Mouse (Mus musculus) gastrocnemius, postnatal 10 days (tissue): ENCODE results near the gene Cgref1. TPM values are rescaled to one million over a fixed set of nuclear protein-coding genes. Genes with fewer than 3 reads are reported as not detected.

ENCODE experiments used
- DNase-seq: peaks from one replicate; pipeline ENCODE4 v3.0.0; 2021; ENCODE audit warnings: mixed read lengths
- total RNA-seq, 2 experiments: library from RNA; stranded (reverse); gene quantifications; 2 replicates each; pipeline ENCODE4 v1.2.3; 2021

The Cgref1 gene
- total RNA-seq, 2 experiments from 2014 or later: 8.5 to 15.3 TPM

DNA sequence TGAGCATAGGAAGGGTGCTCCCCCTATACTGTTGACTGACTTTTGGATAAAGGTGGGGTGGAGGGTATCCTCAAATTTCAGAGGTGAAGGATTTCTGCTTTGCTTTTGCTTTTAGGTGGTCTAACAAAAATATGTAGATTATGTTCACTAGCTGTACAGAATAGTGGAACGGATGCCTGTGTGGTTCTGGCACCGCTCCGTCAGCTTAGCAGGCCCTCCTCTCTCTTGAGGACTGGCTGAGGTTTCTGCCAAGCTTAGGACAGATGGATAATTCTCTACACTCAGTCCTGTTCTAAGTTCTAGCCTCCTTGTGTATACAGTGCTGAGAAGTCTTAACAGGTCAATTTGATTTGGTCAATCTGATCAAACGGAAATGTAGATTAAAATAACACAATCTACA, 5.1 kb upstream of the Cgref1 start:
- DNase-seq: no peak

DNA sequence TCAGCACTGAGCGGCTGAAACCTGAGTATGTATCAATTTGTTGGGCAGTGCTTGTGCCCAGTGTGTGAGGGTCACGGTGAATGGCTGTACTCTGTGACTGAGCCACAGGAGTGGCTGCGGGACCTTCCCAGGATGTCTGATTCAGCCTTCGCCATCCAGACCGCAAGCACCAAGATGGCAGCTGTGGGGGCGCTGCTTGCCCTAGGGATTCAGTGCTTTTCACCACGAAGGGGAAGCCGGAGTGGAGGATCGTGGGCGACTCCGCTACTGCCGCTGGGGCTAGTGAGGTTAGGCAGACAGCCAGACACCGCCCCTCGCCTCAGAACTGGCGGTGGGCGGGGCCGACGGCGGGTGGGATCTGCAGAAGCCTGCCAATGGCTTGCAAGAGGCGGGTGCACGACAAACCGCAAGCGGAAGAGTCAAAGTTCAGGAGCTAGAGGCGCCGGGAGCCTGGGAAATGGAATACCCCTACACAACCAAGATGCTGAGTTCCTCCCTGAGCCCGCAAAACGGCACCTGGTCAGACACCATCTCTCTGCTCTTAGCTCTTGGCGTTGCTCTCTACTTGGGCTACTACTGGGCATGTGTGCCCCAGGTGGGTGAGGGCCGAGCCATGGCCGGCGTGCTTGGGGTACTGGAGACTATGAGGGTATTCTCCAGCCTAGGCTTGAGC, 4.4 kb upstream of the Cgref1 start:
- peak; percentile 90 for DNase-seq

DNA sequence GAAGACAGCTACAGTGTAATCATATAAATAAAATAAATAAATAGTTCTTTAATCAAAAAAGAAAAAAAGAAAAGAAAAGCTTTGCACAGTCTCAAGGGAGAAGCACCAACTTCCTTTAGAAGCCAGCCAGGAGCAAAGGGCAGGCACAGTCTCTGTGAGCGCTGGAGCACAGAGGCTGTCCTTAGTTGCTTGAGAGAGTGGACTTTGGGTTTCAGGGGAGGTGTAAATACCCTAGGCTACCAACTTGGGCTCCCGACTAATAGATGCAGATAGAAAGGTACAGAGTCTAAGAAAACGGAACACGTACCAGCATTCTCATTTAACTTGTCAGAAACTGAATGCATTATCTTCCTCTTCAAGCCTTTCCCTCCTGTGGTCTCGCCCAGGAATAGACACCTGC, 3.2 kb upstream of the Cgref1 start:
- no peak for DNase-seq

DNA sequence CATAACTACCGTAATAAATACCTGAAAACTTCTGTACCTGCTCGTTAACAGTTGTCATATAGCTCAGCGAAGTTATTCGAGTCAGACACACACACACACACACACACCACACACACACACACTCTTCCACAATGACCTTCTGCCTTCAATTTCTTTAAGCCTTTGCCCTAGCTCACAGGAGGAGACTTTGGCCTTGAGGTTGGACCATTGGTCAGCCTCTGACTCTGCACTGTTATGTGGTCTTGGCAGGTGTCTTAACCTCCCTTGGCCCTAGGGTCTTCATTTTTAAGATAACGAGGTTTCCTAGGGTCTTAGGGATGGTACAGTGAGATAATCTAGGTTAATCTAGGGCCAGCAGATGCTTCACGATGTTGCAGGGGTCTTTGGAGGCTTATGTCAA, 1.0 kb downstream of the Cgref1 start:
- DNase-seq: no peak

DNA sequence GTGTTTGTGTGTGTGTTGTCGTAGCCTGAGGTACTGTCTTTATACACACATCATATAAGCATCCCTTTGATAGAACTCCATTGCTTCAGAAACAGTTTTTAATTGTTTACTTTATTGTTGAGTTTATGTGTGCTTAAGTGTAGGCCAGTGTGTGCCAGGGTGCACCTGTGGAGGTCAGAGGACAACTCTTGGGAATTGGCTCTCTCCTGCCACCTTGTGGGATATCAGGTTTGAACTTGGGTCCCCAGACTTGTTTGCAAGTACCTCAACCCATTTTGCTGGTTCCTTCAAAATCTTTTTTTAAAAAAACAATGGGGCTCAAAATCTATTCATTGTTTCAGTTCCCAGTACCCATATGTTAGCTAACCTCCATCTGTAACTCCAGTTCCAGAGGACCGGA, 2.4 kb downstream of the Cgref1 start:
- DNase-seq: no peak

DNA sequence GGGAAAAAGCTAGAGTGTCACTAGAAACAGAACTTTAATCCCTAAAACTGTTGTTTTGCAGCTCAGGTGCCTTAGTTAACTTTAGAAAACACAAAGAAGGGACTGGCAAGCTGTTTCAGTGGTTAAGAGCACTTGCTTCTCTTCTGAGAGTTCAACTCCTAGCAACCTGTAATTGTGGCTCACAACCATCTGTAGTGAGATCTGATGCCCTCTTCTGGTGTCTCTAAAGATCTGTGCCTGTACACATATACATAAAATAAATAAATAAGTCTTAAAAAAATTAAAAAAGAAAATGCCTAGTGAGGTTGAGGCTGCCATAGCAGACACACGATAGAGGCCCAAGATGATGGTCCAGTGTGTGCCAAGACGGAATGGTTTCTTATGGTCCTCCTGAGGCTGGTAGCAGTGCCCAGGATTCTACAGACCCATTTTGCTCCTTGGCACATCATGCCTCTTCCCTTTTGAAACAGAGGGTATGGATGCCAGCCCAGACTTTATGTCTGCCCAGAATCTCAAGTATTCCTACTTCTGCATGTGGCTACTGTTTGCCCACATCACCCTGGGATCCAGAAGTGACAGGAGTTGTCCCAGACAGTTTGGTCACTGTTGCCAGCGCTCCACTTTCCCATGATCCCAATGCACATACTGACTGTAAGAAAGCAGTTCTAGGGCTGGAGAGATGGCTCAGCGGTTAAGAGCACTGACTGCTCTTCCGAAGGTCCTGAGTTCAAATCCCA, 10.5 kb downstream of the Cgref1 start:
- no peak for DNase-seq

DNA sequence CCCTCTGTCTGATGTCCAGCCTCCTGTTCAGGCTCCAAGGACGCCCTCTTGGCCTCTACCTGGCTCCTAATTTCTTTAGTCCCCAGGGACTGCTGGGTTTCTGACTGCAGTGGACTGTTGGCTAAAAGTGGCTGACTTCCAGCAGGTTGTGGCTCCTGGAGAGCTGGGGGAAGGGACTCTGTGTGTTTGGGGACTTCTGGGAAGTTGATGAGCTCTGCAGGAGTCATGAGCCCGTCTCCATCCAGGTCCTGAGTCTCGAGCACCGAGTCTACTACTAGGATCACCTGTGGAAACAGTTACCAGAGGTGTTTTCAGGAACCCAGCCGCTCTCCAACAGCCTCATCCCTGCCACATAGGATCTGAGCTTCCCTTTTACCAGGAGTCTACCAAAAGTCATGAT, 11.7 kb downstream of the Cgref1 start:
- no peak for DNase-seq

DNA sequence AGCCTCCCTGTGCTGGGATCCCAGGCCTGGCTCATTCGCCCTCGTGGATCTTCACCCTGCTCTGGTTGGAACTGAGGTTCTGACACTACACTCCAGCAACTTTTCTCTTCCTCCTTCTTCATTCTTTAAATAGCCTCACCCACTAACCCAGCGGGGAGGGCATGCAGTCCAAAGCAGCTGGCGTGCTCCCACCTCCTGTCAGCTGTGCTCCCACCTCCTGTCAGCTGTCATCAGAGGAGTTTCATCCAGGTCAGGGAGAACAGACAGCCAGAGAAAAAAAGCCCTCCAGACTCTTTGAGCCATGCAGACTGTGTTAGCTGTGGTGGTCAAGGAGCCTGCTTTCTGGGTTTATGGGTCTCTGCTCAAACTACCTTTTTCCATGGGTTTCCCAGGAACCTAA, 14.0 kb downstream of the Cgref1 start:
- peak; percentile 48 for DNase-seq

DNA sequence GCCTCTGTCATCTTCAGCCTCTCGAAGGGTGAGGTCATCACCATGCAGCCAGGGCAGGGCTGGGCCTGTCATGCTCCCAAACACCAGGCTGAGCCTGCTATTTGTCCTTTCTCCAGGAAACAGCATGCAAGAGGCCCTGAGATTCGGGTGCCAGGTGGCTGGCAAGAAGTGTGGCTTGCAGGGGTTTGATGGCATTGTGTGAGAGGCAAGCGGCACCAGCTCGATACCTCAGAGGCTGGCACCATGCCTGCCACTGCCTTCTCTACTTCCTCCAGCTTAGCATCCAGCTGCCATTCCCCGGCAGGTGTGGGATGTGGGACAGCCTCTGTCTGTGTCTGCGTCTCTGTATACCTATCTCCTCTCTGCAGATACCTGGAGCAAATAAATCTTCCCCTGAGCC, 14.5 kb downstream of the Cgref1 start:
- no peak for DNase-seq

DNA sequence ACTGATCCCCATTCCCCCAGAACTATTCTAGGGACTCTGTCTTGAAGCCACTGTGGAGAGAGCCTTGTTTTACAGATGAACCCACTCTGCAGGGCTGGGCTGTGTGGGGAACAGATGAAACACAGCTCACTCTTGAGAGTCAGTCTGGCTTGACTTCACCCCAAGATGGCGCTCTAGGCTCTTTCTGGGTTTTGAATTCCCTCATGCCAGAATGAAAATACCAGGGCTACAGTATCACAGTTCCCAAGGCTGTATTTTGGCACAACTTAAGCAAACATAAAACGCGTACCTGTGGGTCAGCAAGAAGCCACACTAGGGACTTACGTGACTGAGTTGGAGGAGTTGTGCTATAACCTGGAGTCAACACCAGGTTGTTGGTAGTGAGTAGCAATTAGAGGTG, 15.3 kb downstream of the Cgref1 start:
- DNase-seq: peak; percentile 78

DNA sequence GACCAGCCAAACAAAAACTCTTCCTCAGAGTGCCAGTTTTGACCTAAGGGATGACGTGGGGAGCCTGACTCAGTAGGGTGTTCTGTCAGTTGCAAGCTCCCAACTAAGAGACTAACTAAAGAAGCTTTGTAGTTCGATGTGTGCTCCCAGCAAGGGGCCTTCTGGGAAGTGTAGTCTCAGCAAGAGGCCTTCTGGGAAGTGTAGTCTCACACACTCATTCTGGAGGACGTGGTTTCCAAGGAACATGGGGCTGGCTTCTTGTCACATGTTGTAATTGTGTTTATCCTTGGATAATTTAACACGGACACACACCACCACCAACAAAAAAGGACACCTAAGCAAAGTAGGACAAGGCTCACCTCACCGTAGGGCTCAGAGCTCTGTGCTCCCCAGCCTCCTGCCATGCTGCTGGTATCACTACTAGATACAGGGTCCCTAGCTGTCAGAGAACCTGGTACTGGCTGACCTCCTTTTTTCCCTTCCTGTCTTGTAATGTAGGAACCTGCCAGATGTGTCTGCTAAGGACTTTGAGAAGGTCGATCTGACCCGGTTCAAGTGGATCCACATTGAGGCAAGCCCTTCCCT, 17.4 kb downstream of the Cgref1 start:
- no peak for DNase-seq

DNA sequence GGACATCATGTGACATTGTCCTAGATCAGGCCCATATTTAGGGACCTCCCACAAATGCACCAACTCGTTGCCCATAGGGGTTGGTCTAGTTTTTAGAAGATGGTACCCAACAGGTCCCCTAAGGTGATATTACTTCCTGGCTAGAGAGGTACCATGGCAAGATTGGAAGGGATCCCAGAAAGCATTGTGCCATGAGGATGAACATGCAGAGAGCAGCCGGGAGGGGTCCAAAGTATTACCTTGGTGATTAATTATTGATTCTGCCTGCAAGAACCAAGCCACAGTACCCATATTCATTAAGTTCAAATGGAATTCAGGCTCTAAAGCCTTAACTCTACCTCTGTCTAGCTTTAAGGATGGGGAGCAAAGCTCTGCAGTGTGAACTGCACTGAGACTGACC, 19.3 kb downstream of the Cgref1 start:
- no peak for DNase-seq

DNA sequence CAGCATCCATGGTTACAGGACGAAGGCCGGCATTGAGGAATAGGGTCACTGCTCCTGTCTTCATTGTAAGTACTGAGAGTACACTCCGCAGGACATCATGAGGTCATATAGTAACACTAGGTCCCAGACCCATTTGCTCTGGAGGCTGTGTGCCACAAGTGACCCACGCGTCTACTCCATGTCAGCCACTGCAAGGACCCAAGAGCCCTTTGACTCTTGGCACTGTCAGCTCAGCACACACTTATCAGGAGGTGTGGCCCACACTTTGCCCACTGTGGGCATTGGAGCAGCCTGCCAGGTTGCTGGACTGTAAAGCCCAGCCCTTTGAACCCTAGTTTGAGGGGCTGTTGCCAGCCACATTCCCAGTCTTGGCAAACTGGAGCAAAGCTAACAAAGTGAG, 20.2 kb downstream of the Cgref1 start:
- DNase-seq: no peak

DNA sequence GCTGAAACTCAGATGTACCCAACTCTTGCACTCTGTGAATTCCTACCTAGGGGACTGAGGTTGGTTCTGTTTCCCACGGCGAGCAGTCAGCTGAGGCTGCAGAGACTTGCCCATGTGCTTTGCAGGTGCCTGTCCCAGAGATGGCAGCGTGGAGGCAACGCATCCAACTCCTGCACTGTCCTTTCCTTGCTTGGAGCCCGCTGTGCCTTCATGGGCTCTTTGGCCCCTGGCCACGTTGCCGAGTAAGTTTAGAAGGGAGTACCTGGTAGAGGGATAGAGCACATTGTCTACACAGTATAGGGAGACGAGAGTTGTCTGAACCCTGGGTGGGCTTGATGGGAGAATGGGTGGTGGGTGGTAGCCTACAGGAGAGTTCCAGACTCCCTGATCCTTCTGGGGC, 20.8 kb downstream of the Cgref1 start:
- no peak for DNase-seq

DNA sequence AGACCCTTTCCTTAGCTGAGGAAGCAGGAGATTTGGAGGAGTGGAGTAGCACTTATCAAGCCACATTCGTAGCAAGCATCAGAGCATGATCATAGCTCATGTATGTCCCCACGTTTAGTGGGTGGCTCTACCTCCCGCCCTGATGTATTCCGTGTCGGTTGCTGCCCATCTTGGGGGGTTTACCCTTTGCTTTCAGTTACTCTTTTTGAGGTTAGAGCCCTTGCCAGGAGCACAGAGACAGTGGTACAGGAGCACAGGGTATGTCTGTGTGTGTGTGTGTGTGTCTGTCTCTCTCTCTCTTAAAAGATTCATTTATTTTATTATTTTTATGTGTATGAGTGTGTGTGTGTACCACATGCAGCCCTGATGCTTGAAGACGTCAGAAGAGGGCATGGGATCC, 22.3 kb downstream of the Cgref1 start:
- no peak for DNase-seq

DNA sequence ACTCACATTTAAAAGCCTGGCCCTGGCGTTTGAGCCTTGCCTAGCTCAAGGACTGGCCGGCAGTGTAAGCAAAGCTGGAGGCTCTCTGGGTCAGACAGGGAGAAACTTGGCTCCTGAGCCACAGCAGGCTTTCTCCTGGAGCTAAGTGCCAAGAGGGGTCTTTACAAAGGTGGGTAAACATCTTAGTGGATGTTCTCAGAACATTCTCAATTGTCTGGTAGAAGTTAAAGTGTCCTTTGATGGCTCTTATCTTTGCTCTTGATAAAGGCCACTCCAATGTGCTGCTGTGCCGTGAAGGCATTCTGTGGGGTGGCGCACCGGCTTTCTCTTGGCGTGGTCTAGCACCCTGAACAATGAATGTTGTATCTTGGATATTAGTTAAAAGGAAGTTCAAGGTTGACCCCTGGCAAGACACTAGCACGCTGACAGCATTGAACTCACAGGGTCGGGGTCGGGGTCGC, 22.8 kb downstream of the Cgref1 start:
- DNase-seq: no peak

DNA sequence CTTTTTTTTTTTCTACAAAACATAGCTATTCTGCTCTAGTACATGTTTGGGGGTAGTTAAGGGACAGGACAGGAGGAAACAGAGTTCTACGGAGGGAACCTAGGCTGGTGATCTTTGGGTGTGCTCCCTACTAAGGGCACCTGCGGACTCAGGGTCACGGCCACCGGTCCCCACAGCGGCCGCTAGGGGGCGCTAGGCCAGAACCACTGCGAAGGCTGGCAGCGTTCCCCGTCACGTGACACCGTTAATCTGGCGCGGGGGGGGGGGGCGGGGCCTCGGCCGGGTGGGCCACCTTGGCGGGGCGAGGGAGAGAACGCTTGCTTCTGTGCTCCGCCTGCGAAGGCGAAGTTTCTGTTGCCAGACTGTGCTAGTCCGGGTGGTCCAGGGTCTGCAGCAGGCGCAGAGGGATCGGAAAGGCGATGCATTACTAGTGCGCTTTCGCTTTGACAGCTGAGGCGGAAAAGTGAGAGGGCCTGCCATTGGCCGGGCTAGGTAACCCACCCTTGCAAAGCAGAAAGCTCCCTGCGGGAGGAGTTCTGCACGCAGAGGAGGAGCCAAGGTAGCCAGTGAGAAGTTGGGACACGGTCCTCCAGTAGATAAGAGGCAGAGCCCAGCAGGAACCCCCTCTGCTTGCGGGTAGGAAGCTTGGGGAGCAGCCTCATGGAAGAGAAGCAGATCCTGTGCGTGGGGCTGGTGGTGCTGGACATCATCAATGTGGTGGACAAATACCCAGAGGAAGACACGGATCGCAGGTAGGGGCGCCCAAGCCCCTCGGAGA, 23.9 kb downstream of the Cgref1 start, which contains the start of gene Khk:
Khk (plus strand) TSS at position 176 of the 778 bp plus-strand sequence.
- DNase-seq: peak; percentile 98

DNA sequence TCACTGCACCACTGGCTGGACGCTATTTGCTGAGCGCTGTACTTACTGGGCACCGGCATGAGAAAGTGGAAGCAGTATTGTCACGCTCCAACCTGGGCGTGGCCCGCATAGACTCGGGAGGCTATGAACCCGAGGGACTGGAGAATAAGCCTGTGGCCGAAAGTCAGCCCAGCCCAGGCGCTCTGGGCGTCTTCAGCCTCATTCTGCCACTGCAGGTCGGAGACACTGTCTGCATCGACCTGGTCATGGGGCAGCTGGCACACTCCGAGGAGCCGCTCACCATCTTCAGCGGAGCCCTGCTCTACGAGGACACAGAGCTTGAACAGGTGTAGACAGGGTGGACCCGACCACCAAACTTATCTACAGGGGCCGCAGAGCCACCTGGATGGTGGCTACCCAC, 24.8 kb downstream of the Cgref1 start:
- peak; percentile 28 for DNase-seq

DNA sequence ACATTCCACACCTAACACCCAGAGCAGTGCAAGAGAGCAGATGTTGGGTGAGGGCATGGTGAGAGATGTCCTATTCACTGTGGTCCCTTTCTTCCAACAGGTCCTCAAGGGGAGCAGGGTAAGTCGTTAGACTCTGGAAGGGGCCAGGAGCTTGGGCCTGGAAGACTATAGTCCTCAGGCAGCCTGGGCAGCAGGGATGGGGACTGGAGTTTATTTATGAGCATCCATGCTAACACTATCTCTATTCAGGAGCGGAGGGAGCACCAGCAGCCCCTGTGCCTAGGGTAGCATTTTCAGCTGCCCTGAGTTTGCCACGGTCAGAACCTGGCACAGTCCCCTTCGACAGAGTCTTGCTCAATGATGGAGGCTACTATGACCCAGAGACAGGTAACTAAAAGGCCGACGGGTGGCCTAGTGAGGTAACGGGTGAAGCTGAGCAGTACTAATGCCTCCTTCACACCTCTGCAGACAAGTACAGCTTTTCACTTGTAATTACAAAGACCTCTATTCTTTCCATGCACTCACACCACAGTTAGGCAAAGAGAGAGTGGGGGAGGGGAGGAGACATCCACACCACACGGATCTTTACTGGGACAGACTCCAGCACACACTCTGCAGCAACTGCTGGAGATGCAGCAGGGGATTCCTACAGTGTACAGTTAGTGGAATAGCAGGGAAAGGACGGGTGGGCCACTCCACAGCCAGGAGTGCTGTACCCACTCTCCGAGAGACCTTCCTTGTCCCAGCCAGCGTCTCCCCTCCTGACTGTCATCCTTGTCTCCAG, 25.4 kb downstream of the Cgref1 start:
- no peak for DNase-seq

DNA sequence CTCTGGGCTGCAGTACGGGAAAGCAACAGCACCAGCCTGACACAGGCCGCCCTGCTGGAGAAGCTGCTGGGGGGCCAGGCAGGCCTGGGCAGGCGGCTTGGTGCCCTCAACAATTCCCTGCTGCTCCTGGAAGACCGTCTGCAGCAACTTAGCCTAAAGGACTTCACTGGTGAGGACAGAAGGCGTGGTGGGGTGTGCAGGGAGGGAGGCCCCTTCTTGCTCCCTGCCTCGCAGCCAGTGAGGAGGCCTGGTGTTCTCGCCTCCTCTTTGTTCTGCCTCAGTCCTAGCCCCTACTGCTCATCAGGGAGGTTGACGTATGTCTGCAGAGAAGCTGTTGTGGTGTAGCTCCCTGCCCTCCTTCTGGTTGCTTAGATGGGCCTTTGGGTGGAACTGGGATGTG, 26.7 kb downstream of the Cgref1 start:
- DNase-seq: no peak

DNA sequence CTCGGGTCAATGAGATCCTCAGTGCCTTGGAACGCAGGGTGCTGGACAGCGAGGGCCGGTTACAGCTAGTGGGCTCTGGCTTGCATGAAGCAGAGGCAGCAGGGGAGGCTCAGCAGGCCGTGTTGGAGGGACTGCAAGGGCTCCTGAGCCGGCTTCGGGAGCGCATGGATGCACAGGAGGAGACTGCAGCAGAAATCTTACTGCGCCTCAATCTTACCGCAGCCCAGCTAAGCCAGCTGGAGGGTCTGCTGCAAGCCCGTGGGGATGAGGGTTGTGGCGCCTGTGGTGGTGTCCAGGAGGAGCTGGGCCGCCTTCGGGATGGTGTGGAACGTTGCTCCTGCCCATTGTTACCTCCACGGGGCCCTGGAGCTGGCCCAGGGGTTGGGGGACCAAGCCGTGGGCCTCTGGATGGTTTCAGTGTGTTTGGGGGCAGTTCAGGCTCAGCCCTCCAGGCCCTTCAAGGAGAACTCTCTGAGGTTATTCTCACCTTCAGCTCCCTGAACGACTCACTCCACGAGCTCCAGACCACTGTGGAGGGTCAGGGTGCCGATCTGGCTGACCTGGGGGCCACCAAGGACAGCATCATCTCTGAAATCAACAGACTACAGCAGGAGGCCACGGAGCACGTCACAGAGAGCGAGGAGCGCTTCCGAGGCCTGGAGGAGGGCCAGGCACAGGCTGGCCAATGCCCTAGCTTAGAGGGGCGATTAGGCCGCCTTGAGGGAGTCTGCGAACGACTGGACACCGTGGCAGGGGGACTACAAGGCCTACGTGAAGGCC, 27.3 kb downstream of the Cgref1 start:
- DNase-seq: no peak
